Mouse (Mus musculus): Measurements from ENCODE around the gene Gpatch4. TPM values are rescaled to one million over a fixed set of nuclear protein-coding genes. Genes with fewer than 3 reads are reported as not detected.

The Gpatch4 gene
- total and polyA plus RNA-seq, 3 experiments, result 21.6 to 128 (median 49.1) TPM

DNA sequence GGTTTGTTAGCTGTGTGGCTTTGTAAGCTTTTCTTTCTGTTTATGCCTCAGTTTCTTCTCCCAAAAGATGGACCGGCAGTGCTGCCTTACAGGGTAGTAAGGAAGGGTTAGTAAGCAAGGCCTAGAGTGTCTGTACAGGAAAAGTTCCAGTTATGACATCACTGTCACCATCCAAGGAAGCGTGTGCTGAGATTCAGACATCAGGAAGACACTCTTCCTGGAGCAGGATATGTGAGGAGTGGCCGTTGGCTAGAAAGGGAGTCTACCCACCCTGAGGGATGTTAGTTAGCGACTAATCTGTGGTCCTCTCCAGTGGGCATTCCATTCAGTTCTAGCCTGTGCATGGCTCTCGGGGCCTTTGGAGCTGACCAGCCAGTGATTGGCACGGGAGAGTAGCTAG is 59.3 kb downstream of the Gpatch4 start:
- H3K27ac ChIP-seq (ENCODE audit: insufficient read depth, low read depth), result no peak overlapping the region
- no peak overlapping the region for H3K9ac ChIP-seq (ENCODE audit: insufficient read depth, low read depth)
- no peaks in the 10 kb centered on the region for H3K27me3 ChIP-seq (replicated peaks)
- no peaks in the 10 kb centered on the region for H3K79me2 ChIP-seq (replicated peaks; ENCODE audit: control insufficient read depth, extremely low read depth, insufficient read depth, poor library complexity, severe bottlenecking)
- H3K36me3 ChIP-seq (replicated peaks in 1 of 2; ENCODE audit: control insufficient read depth in 1 of 2, insufficient read depth in 1 of 2, low read length in 1 of 2), result peaks cover 61 to 94% of the 10 kb centered on the region in 2 experiments
- no peak overlapping the region for H3K4me3 ChIP-seq (replicated peaks in 1 of 3; ENCODE audit: low read depth in 2 of 3, low read length in 2 of 3, poor library complexity in 1 of 3)
- dilution Hi-C loops (cut with MboI; ENCODE audit: extremely low pct_ligation_motif_present, extremely low pct_unique_long_range_greater_than_20kb, low sequenced_read_pairs), result no loop called here
- in situ Hi-C loops (cut with MboI; ENCODE audit: low pct_ligation_motif_present, low pct_unique_long_range_greater_than_20kb, low sequenced_read_pairs), result no loop called here
- H3K9me3 ChIP-seq (replicated peaks; ENCODE audit: low read length), result no peaks in the 10 kb centered on the region
- no peak overlapping the region for H3K4me2 ChIP-seq (ENCODE audit: insufficient read depth, low read depth, poor library complexity, severe bottlenecking)
- no peak for DNase-seq (ENCODE audit: extremely low read depth)
- H3K4me1 ChIP-seq (ENCODE audit: control insufficient read depth in 1 of 2, insufficient read depth in 2 of 2), result peaks cover 0 to 8% of the 10 kb centered on the region in 2 experiments; a peak in 1 of 4 replicates
- TF ChIP-seq MAFK (IDR thresholded peaks at IDR 0.05; ENCODE audit: insufficient replicate concordance, low read length) (no peak), ZNF384 (IDR thresholded peaks at IDR 0.05; ENCODE audit: low read depth, low read length) (no peak), POLR2AphosphoS2 (IDR thresholded peaks at IDR 0.05; ENCODE audit: low read depth, low read length) (no peak), CHD2 (IDR thresholded peaks at IDR 0.05; ENCODE audit: low read length) (no peak), GABPA (IDR thresholded peaks at IDR 0.05; ENCODE audit: insufficient replicate concordance, low read depth, low read length) (no peak), CTCF (conservative IDR thresholded peaks at IDR 0.05 in 1 of 2, IDR thresholded peaks at IDR 0.05 in 1 of 2; ENCODE audit: low read depth in 2 of 2, low read length in 2 of 2) (no peak), MXI1 (IDR thresholded peaks at IDR 0.05; ENCODE audit: low read depth, low read length) (no peak), MYC (IDR thresholded peaks at IDR 0.05; ENCODE audit: low read depth, low read length) (no peak), UBTF (IDR thresholded peaks at IDR 0.05; ENCODE audit: low read depth, low read length) (no peak), CHD1 (IDR thresholded peaks at IDR 0.05; ENCODE audit: low read depth, low read length) (no peak), PAX5 (IDR thresholded peaks at IDR 0.05; ENCODE audit: low read length) (no peak), SIN3A (IDR thresholded peaks at IDR 0.05; ENCODE audit: low read length) (no peak), NRF1 (IDR thresholded peaks at IDR 0.05; ENCODE audit: low read depth, low read length) (no peak), HCFC1 (IDR thresholded peaks at IDR 0.05; ENCODE audit: low read depth, low read length) (no peak), MEF2A (IDR thresholded peaks at IDR 0.05; ENCODE audit: borderline replicate concordance, low read depth, low read length) (no peak), RCOR1 (conservative IDR thresholded peaks at IDR 0.05; ENCODE audit: low read depth, low read length) (no peak), USF2 (conservative IDR thresholded peaks at IDR 0.05; ENCODE audit: low read depth, low read length) (no peak), E2F4 (IDR thresholded peaks at IDR 0.05; ENCODE audit: insufficient replicate concordance, low read depth, low read length) (no peak), KAT2A (IDR thresholded peaks at IDR 0.05; ENCODE audit: insufficient replicate concordance, low read length) (no peak), NELFE (IDR thresholded peaks at IDR 0.05; ENCODE audit: low read depth, low read length) (no peak)

DNA sequence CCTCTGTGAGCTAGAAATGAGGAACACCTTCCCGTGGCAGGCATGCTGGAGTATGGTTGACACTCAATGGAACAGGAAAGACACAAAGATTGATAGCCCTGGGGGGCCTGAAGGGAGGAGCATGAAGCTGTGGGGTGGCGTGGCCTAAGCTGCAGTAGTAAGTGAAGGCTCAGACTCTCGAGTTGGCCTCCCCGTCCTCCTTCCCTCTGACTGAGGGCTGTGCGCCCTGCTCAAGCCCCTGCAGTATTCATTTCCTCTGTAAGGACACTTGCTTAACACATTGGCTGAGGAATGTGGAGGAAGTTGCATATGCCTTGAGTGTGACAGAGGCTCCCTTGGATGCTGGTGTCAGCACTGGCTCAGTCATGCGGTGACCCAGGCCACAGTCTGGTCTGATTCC is 59.7 kb downstream of the Gpatch4 start:
- dilution Hi-C loops (cut with MboI; ENCODE audit: extremely low pct_ligation_motif_present, extremely low pct_unique_long_range_greater_than_20kb, low sequenced_read_pairs), result no loop called here

More for the DNA sequence above, 59.7 kb downstream of the Gpatch4 start:
- DNase-seq (ENCODE audit: extremely low read depth), result no peak
- Histone ChIP-seq H3K9me3 (replicated peaks; ENCODE audit: low read length) (no peaks in the 10 kb centered on the region), H3K27me3 (replicated peaks) (no peaks in the 10 kb centered on the region), H3K36me3 (replicated peaks in 1 of 2; ENCODE audit: control insufficient read depth in 1 of 2, insufficient read depth in 1 of 2, low read length in 1 of 2) (peaks cover 62 to 94% of the 10 kb centered on the region in 2 experiments), H3K79me2 (replicated peaks; ENCODE audit: control insufficient read depth, extremely low read depth, insufficient read depth, poor library complexity, severe bottlenecking) (no peaks in the 10 kb centered on the region), H3K4me1 (ENCODE audit: control insufficient read depth in 1 of 2, insufficient read depth in 2 of 2) (peaks cover 0 to 4% of the 10 kb centered on the region in 2 experiments; a peak in 1 of 4 replicates), H3K4me3 (replicated peaks in 1 of 3; ENCODE audit: low read depth in 2 of 3, low read length in 2 of 3, poor library complexity in 1 of 3) (no peak overlapping the region), H3K9ac (ENCODE audit: insufficient read depth, low read depth) (no peak overlapping the region), H3K4me2 (ENCODE audit: insufficient read depth, low read depth, poor library complexity, severe bottlenecking) (no peak overlapping the region), H3K27ac (ENCODE audit: insufficient read depth, low read depth) (no peak overlapping the region)
- in situ Hi-C loops (cut with MboI; ENCODE audit: low pct_ligation_motif_present, low pct_unique_long_range_greater_than_20kb, low sequenced_read_pairs), result no loop called here
- no peak for TF ChIP-seq MYC (IDR thresholded peaks at IDR 0.05; ENCODE audit: low read depth, low read length)
- no peak for TF ChIP-seq TBP (conservative IDR thresholded peaks at IDR 0.05; ENCODE audit: low read depth, low read length)
- TF ChIP-seq CHD1 (IDR thresholded peaks at IDR 0.05; ENCODE audit: low read depth, low read length), result no peak
- no peak for TF ChIP-seq ETS1 (conservative IDR thresholded peaks at IDR 0.05; ENCODE audit: low read depth, low read length)
- TF ChIP-seq IRF4 (IDR thresholded peaks at IDR 0.05; ENCODE audit: low read depth, low read length), result no peak
- no peak for TF ChIP-seq GABPA (IDR thresholded peaks at IDR 0.05; ENCODE audit: insufficient replicate concordance, low read depth, low read length)
- TF ChIP-seq BHLHE40 (IDR thresholded peaks at IDR 0.05; ENCODE audit: low read depth, low read length), result no peak
- no peak for TF ChIP-seq ELF1 (IDR thresholded peaks at IDR 0.05; ENCODE audit: low read depth, low read length)
